Mouse (Mus musculus): ENCODE data around the gene Arl10. TPM values are rescaled to one million over a fixed set of nuclear protein-coding genes. Genes with fewer than 3 reads are reported as not detected.
A peak's percentile ranks its signal among the peaks of the same experiment; 100 is the strongest.

Arl10 gene
- total and polyA plus RNA-seq, 3 experiments = 5.1 to 10.9 TPM; not detected in 1

GRCm38 (mm10) chr13:54621155-54621932, 46.5 kb downstream of the Arl10 start, which contains the start of gene Faf2:
TSS of gene Faf2 (plus strand) at chr13:54621784.
- peaks cover 0 to 17% of the 10 kb centered on the region in 2 experiments; a peak in 2 of 4 replicates for H3K36me3 ChIP-seq (ENCODE audit: control insufficient read depth in 1 of 2, insufficient read depth in 2 of 2, low read length in 2 of 2)
- peak within 1 kb of the TSS; percentile 70 for H3K27ac ChIP-seq (ENCODE audit: control insufficient read depth, low read depth, low read length)
- H3K9ac ChIP-seq (ENCODE audit: control insufficient read depth, low read depth, low read length, poor library complexity, severe bottlenecking) = peak within 1 kb of the TSS; percentile 97
- peak; percentile 97 for DNase-seq (ENCODE audit: low read depth, low spot score)
- H3K4me1 ChIP-seq (ENCODE audit: control insufficient read depth in 1 of 2, insufficient read depth in 2 of 2, low read length in 2 of 2) = peaks cover 0 to 11% of the 10 kb centered on the region in 2 experiments; a peak in 3 of 4 replicates
- peaks cover 40% of the 10 kb centered on the region for H3K79me2 ChIP-seq (ENCODE audit: control insufficient read depth, insufficient read depth, low read length, poor library complexity)
- H3K9me3 ChIP-seq (replicated peaks; ENCODE audit: insufficient read depth, low read length) = no peaks in the 10 kb centered on the region
- peak within 1 kb of the TSS; percentile 83 to 96 for H3K4me3 ChIP-seq (ENCODE audit: control insufficient read depth in 1 of 2, insufficient read depth in 1 of 2, low read depth in 2 of 2, low read length in 2 of 2)
- H3K27me3 ChIP-seq (ENCODE audit: control insufficient read depth in 1 of 2, insufficient read depth in 2 of 2, low read length in 2 of 2) = no peaks in the 10 kb centered on the region; a peak in 1 of 4 replicates
- TF ChIP-seq SMC3 (IDR thresholded peaks at IDR 0.05; ENCODE audit: low read depth, low read length) = peak; percentile 56
- peak; percentile 92 for TF ChIP-seq NRF1 (IDR thresholded peaks at IDR 0.05; ENCODE audit: insufficient read depth, low read depth, low read length, poor library complexity, severe bottlenecking)
- peak; percentile 32; the same call in 1 of the 2 replicates for TF ChIP-seq ETS1 (IDR thresholded peaks at IDR 0.05; ENCODE audit: low read depth, low read length)
- TF ChIP-seq USF1 (IDR thresholded peaks at IDR 0.05; ENCODE audit: low read depth, low read length) = no peak
- no peak for TF ChIP-seq TAL1 (IDR thresholded peaks at IDR 0.05; ENCODE audit: low read length)
- no peak for TF ChIP-seq ZKSCAN1 (IDR thresholded peaks at IDR 0.05; ENCODE audit: low read depth, low read length)
- no peak for TF ChIP-seq JUND (IDR thresholded peaks at IDR 0.05; ENCODE audit: low read depth, low read length)
- TF ChIP-seq RCOR1 (IDR thresholded peaks at IDR 0.05; ENCODE audit: low read depth, low read length) = no peak
- no peak; the same call in 1 of the 2 replicates for TF ChIP-seq KAT2A (conservative IDR thresholded peaks at IDR 0.05; ENCODE audit: low read depth, low read length)
- TF ChIP-seq POLR2AphosphoS5 (IDR thresholded peaks at IDR 0.05; ENCODE audit: borderline replicate concordance, low read depth, low read length) = no peak
- peak; percentile 52 for TF ChIP-seq RAD21 (IDR thresholded peaks at IDR 0.05; ENCODE audit: low read depth, low read length)
- TF ChIP-seq ELF1 (IDR thresholded peaks at IDR 0.05; ENCODE audit: low read depth, low read length) = peak; percentile 70
- TF ChIP-seq ZC3H11A (IDR thresholded peaks at IDR 0.05; ENCODE audit: low read depth, low read length) = no peak
- TF ChIP-seq E2F4 (IDR thresholded peaks at IDR 0.05; ENCODE audit: borderline replicate concordance, low read depth, low read length) = no peak
- peak; percentile 83; the same call in 1 of the 2 replicates for TF ChIP-seq MAZ (IDR thresholded peaks at IDR 0.05; ENCODE audit: low read depth, low read length)
- TF ChIP-seq MAFK (IDR thresholded peaks at IDR 0.05; ENCODE audit: borderline replicate concordance, low read depth, low read length) = no peak
- TF ChIP-seq BHLHE40 (IDR thresholded peaks at IDR 0.05; ENCODE audit: borderline replicate concordance, low read depth, low read length) = no peak
- TF ChIP-seq UBTF (IDR thresholded peaks at IDR 0.05; ENCODE audit: borderline replicate concordance, insufficient read depth, low read depth, low read length) = no peak
- TF ChIP-seq MYC (IDR thresholded peaks at IDR 0.05; ENCODE audit: low read depth, low read length) = 0 out of 2 replicates have a peak, but pooled peaks have one; percentile 34
- TF ChIP-seq CHD2 (IDR thresholded peaks at IDR 0.05; ENCODE audit: low read length) = no peak; the same call in 1 of the 2 replicates
- TF ChIP-seq CTCF (IDR thresholded peaks at IDR 0.05 in 2 of 3, conservative IDR thresholded peaks at IDR 0.05 in 1 of 3; ENCODE audit: control insufficient read depth in 1 of 3, insufficient read depth in 1 of 3, low read depth in 2 of 3, low read length in 3 of 3, poor library complexity in 1 of 3, severe bottlenecking in 1 of 3) = peak; percentile 70 to 93 (median 93)
- TF ChIP-seq USF2 (IDR thresholded peaks at IDR 0.05; ENCODE audit: borderline replicate concordance in 1 of 2, insufficient read depth in 1 of 2, low read depth in 1 of 2, low read length in 2 of 2) = no peak
- TF ChIP-seq CHD1 (IDR thresholded peaks at IDR 0.05; ENCODE audit: low read depth, low read length) = no peak
- peak; percentile 58; the same call in 1 of the 2 replicates for TF ChIP-seq MXI1 (IDR thresholded peaks at IDR 0.05; ENCODE audit: low read depth, low read length)
- TF ChIP-seq MEF2A (IDR thresholded peaks at IDR 0.05; ENCODE audit: extremely low read depth, insufficient replicate concordance, low read depth, low read length, poor library complexity, severe bottlenecking) = no peak
- peak; percentile 75; the same call in 1 of the 2 replicates for TF ChIP-seq ZMIZ1 (IDR thresholded peaks at IDR 0.05; ENCODE audit: low read depth, low read length)
- no peak for TF ChIP-seq MAX (IDR thresholded peaks at IDR 0.05; ENCODE audit: low read length)
- TF ChIP-seq GATA1 (IDR thresholded peaks at IDR 0.05; ENCODE audit: low read depth, low read length) = peak; percentile 57
- peak; percentile 61; the same call in 1 of the 2 replicates for TF ChIP-seq POLR2AphosphoS2 (IDR thresholded peaks at IDR 0.05; ENCODE audit: low read length)
- TF ChIP-seq NELFE (IDR thresholded peaks at IDR 0.05; ENCODE audit: low read depth, low read length) = peak; percentile 86
- no peak for TF ChIP-seq GABPA (IDR thresholded peaks at IDR 0.05; ENCODE audit: low read depth, low read length)
- TF ChIP-seq MYB (IDR thresholded peaks at IDR 0.05; ENCODE audit: low read depth, low read length) = no peak
- TF ChIP-seq SIN3A (IDR thresholded peaks at IDR 0.05; ENCODE audit: low read length) = peak; percentile 68
- peak; percentile 58; the same call in 1 of the 2 replicates for TF ChIP-seq TCF12 (IDR thresholded peaks at IDR 0.05; ENCODE audit: low read depth, low read length)
- TF ChIP-seq POLR2A (IDR thresholded peaks at IDR 0.05; ENCODE audit: control insufficient read depth in 1 of 2, insufficient read depth in 1 of 2, low read depth in 1 of 2, low read length in 2 of 2, poor library complexity in 1 of 2) = peak; percentile 81 to 92
